Mouse (Mus musculus) limb, embryonic 15.5 days (tissue): ENCODE results near the gene Pin4. TPM values are rescaled to one million over a fixed set of nuclear protein-coding genes. Genes with fewer than 3 reads are reported as not detected.
"Not testable (repeated sequence)": the region's sequence is repeated elsewhere in the genome, so short reads cannot be mapped to it uniquely, and the experiment has no call there.

Experiments
- ATAC-seq: fragments of 200-750 bp; cut with Nextera tagmentation; 2 replicates; pipeline ENCODE4 v1.8.0; 2017; ENCODE audit warnings: low read depth, moderate TSS enrichment; ENCODE audit not compliant: insufficient number of reproducible peaks, low FRiP score, low TSS enrichment
- H3K27ac ChIP-seq: fragments of 300-500 bp; sonication (generic); 2 replicates; pipeline ENCODE4 v1.5.1; 2015; ENCODE audit warnings: moderate library complexity, mild to moderate bottlenecking, inconsistent platforms
- H3K27me3 ChIP-seq: fragments of 300-500 bp; sonication (generic); 2 replicates; pipeline ENCODE4 v1.6.1; 2015; ENCODE audit warnings: inconsistent platforms
- H3K36me3 ChIP-seq: fragments of 300-500 bp; sonication (generic); 2 replicates; pipeline ENCODE4 v1.6.1; 2015; ENCODE audit warnings: inconsistent platforms
- H3K4me1 ChIP-seq: fragments of 300-500 bp; sonication (generic); 2 replicates; pipeline ENCODE4 v1.6.1; 2015; ENCODE audit warnings: inconsistent platforms
- H3K4me2 ChIP-seq: fragments of 300-500 bp; sonication (generic); 2 replicates; pipeline ENCODE4 v1.6.1; 2015; ENCODE audit warnings: mild to moderate bottlenecking, inconsistent platforms
- H3K4me3 ChIP-seq: fragments of 300-500 bp; sonication (generic); 2 replicates; pipeline ENCODE4 v1.5.1; 2015; ENCODE audit warnings: mild to moderate bottlenecking, inconsistent platforms
- H3K9ac ChIP-seq: fragments of 300-500 bp; sonication (generic); 2 replicates; pipeline ENCODE4 v1.6.1; 2015; ENCODE audit warnings: inconsistent platforms
- H3K9me3 ChIP-seq: fragments of 300-500 bp; sonication (generic); 2 replicates; pipeline ENCODE4 v1.6.1; 2016; ENCODE audit warnings: inconsistent platforms
- WGBS: fragments of 180-500 bp; shearing (Covaris S2); methylation state at CpG from one replicate; pipeline ENCODE4 v1.1.7; 2015; 5-methylcytosine and 5-hydroxymethylcytosine counted together
- polyA plus RNA-seq: library from polyadenylated mRNA; unstranded; fragments of >200 nt; fragmentation: Nextera tagmentation; extraction: Ambion mirVana; gene quantifications from 2 replicates; pipeline ENCODE4 v1.2.1, GENCODE M21; 2015

Gene Pin4
- polyA plus RNA-seq, 1 experiment from 2014 or later: 59.5 TPM

- H3K36me3 ChIP-seq: no peaks in the 10 kb centered on the region
- no peak overlapping the region for H3K4me2 ChIP-seq
- peaks cover 4% of the 10 kb centered on the region; the same call in 1 of the 2 replicates for H3K27me3 ChIP-seq
- no peaks in the 10 kb centered on the region for H3K4me1 ChIP-seq
- no peak for ATAC-seq
- no peaks in the 10 kb centered on the region for H3K9me3 ChIP-seq
- no peak overlapping the region for H3K27ac ChIP-seq
- whole genome bisulfite sequencing: 87% methylated on average over 8 of the region's 8 CpGs
- H3K9ac ChIP-seq: no peak overlapping the region
- no peak overlapping the region for H3K4me3 ChIP-seq
Measured at GRCm38 (mm10) chrX:102085798-102086443, 33.3 kb upstream of the Pin4 start.

GRCm38 (mm10) chrX:102090605-102091004, 28.6 kb upstream of the Pin4 start:
- no peak overlapping the region for H3K9ac ChIP-seq
- H3K36me3 ChIP-seq: no peaks in the 10 kb centered on the region
- no peak for ATAC-seq
- H3K9me3 ChIP-seq: no peaks in the 10 kb centered on the region
- H3K4me2 ChIP-seq: no peak overlapping the region
- peaks cover 1% of the 10 kb centered on the region; the same call in 1 of the 2 replicates for H3K27me3 ChIP-seq
- no peak overlapping the region for H3K27ac ChIP-seq
- no peak overlapping the region for H3K4me3 ChIP-seq
- 65% methylated on average over 3 of the region's 3 CpGs for WGBS
- H3K4me1 ChIP-seq: no peaks in the 10 kb centered on the region

GRCm38 (mm10) chrX:102094381-102094904, 24.8 kb upstream of the Pin4 start:
- no peak overlapping the region for H3K4me3 ChIP-seq
- 66% methylated on average over 7 of the region's 7 CpGs for WGBS
- no peak overlapping the region for H3K4me2 ChIP-seq
- no peak overlapping the region for H3K27ac ChIP-seq
- no peak overlapping the region for H3K9ac ChIP-seq
- no peaks in the 10 kb centered on the region for H3K36me3 ChIP-seq
- peaks cover 6% of the 10 kb centered on the region; the same call in 1 of the 2 replicates for H3K27me3 ChIP-seq
- H3K9me3 ChIP-seq: no peaks in the 10 kb centered on the region
- H3K4me1 ChIP-seq: no peaks in the 10 kb centered on the region
- ATAC-seq: no peak

GRCm38 (mm10) chrX:102101886-102102285, 17.4 kb upstream of the Pin4 start:
- WGBS: 52% methylated on average over 7 of the region's 7 CpGs
- ATAC-seq: no peak
- H3K9me3 ChIP-seq: no peaks in the 10 kb centered on the region
- no peak overlapping the region for H3K4me2 ChIP-seq
- H3K4me3 ChIP-seq: no peak overlapping the region
- H3K27ac ChIP-seq: no peak overlapping the region
- no peak overlapping the region for H3K9ac ChIP-seq
- peaks cover 8% of the 10 kb centered on the region for H3K27me3 ChIP-seq
- no peaks in the 10 kb centered on the region for H3K4me1 ChIP-seq
- no peaks in the 10 kb centered on the region for H3K36me3 ChIP-seq

- not testable (repeated sequence) for ATAC-seq, H3K27me3 ChIP-seq
- 69% methylated on average over 2 of the region's 2 CpGs for whole genome bisulfite sequencing
Measured at GRCm38 (mm10) chrX:102103830-102104229, 15.4 kb upstream of the Pin4 start.

GRCm38 (mm10) chrX:102109349-102109748, 9.9 kb upstream of the Pin4 start:
- 72% methylated on average over 5 of the region's 5 CpGs for WGBS
- H3K9ac ChIP-seq, ATAC-seq, H3K27me3 ChIP-seq, H3K36me3 ChIP-seq, H3K4me2 ChIP-seq, H3K4me1 ChIP-seq, H3K4me3 ChIP-seq, H3K27ac ChIP-seq, H3K9me3 ChIP-seq: not testable (repeated sequence)

More at GRCm38 (mm10) chrX:102103830-102104229, 15.4 kb upstream of the Pin4 start:
- H3K4me1 ChIP-seq, H3K4me3 ChIP-seq, H3K4me2 ChIP-seq, H3K36me3 ChIP-seq, H3K27ac ChIP-seq, H3K9me3 ChIP-seq, H3K9ac ChIP-seq: not testable (repeated sequence)

- ATAC-seq: no peak
- Histone ChIP-seq H3K9me3 (no peaks in the 10 kb centered on the region), H3K27ac (no peak overlapping the region), H3K4me3 (no peak overlapping the region), H3K4me1 (0 out of 2 replicates have a peak, but pooled peaks cover 2% of the 10 kb centered on the region), H3K9ac (no peak overlapping the region), H3K4me2 (no peak overlapping the region), H3K36me3 (no peaks in the 10 kb centered on the region), H3K27me3 (0 out of 2 replicates have a peak, but pooled peaks cover 12% of the 10 kb centered on the region)
- WGBS: 47% methylated on average over 4 of the region's 4 CpGs
Measured at GRCm38 (mm10) chrX:102115676-102116075, 3.6 kb upstream of the Pin4 start.

GRCm38 (mm10) chrX:102121321-102121720, 2.1 kb downstream of the Pin4 start:
- Histone ChIP-seq H3K9ac (no peak overlapping the region), H3K9me3 (no peaks in the 10 kb centered on the region), H3K4me1 (0 out of 2 replicates have a peak, but pooled peaks cover 2% of the 10 kb centered on the region), H3K27ac (no peak overlapping the region), H3K36me3 (peaks cover 8% of the 10 kb centered on the region; the same call in 1 of the 2 replicates), H3K4me2 (no peak overlapping the region), H3K4me3 (no peak overlapping the region), H3K27me3 (0 out of 2 replicates have a peak, but pooled peaks cover 3% of the 10 kb centered on the region)
- no peak for ATAC-seq
- WGBS: 78% methylated on average over 2 of the region's 2 CpGs

- 88% methylated on average over 1 of the region's 1 CpGs for WGBS
- Histone ChIP-seq H3K4me2 (no peak overlapping the region), H3K36me3 (peaks cover 5% of the 10 kb centered on the region; the same call in 1 of the 2 replicates), H3K9me3 (no peaks in the 10 kb centered on the region), H3K27me3 (peaks cover 4% of the 10 kb centered on the region; the same call in 1 of the 2 replicates), H3K27ac (no peak overlapping the region), H3K9ac (no peak overlapping the region), H3K4me1 (no peaks in the 10 kb centered on the region), H3K4me3 (no peak overlapping the region)
- no peak for ATAC-seq
Measured at GRCm38 (mm10) chrX:102141157-102141556, 21.9 kb downstream of the Pin4 start.

- H3K4me1 ChIP-seq: no peaks in the 10 kb centered on the region
- no peaks in the 10 kb centered on the region for H3K27me3 ChIP-seq
- 14% methylated on average over 42 of the region's 42 CpGs for WGBS
- peak within 1 kb of the TSS; percentile 52 for H3K4me3 ChIP-seq
- H3K9me3 ChIP-seq: no peaks in the 10 kb centered on the region
- H3K36me3 ChIP-seq: no peaks in the 10 kb centered on the region
- H3K4me2 ChIP-seq: peak within 1 kb of the TSS; percentile 44
- H3K9ac ChIP-seq: peak within 1 kb of the TSS; percentile 37; the same call in 1 of the 2 replicates
- peak; percentile 94 for ATAC-seq
- H3K27ac ChIP-seq: peak within 1 kb of the TSS; percentile 83
Measured at GRCm38 (mm10) chrX:102156618-102157422, 37.6 kb downstream of the Pin4 start, which contains the start of gene Ercc6l. TSS of gene Ercc6l (minus strand) at chrX:102157091.

- 46% methylated on average over 5 of the region's 5 CpGs for WGBS
- Histone ChIP-seq H3K27ac (peak overlapping the region; percentile 74; the same call in 1 of the 2 replicates), H3K4me3 (peak overlapping the region; percentile 52), H3K36me3 (no peaks in the 10 kb centered on the region), H3K9me3 (no peaks in the 10 kb centered on the region), H3K9ac (no peak overlapping the region), H3K4me2 (peak overlapping the region; percentile 38), H3K27me3 (no peaks in the 10 kb centered on the region), H3K4me1 (no peaks in the 10 kb centered on the region)
- ATAC-seq: no peak
Measured at GRCm38 (mm10) chrX:102157423-102157791, 38.2 kb downstream of the Pin4 start.

GRCm38 (mm10) chrX:102159778-102160177, 40.5 kb downstream of the Pin4 start:
- H3K27me3 ChIP-seq: no peaks in the 10 kb centered on the region
- H3K36me3 ChIP-seq: no peaks in the 10 kb centered on the region
- H3K9me3 ChIP-seq: no peaks in the 10 kb centered on the region
- H3K4me3 ChIP-seq: no peak overlapping the region
- H3K27ac ChIP-seq: no peak overlapping the region
- 44% methylated on average over 2 of the region's 2 CpGs for WGBS
- H3K4me1 ChIP-seq: no peaks in the 10 kb centered on the region
- no peak overlapping the region for H3K9ac ChIP-seq
- H3K4me2 ChIP-seq: no peak overlapping the region
- no peak for ATAC-seq
